Mouse (Mus musculus) forebrain, embryonic 12.5 days (tissue): ENCODE results near the gene Olfr994. TPM values are rescaled to one million over a fixed set of nuclear protein-coding genes. Genes with fewer than 3 reads are reported as not detected.

Source experiments
- ATAC-seq: fragments of 200-750 bp; cut with Nextera tagmentation; 2 replicates; pipeline ENCODE4 v1.8.0; 2017; ENCODE audit warnings: moderate TSS enrichment; ENCODE audit not compliant: low FRiP score
- H3K27ac ChIP-seq: fragments of 300-500 bp; sonication (generic); 2 replicates; pipeline ENCODE4 v1.5.1; 2016; ENCODE audit warnings: mild to moderate bottlenecking
- H3K27me3 ChIP-seq: fragments of 300-500 bp; sonication (generic); 2 replicates; pipeline ENCODE4 v1.6.1; 2016; ENCODE audit warnings: mild to moderate bottlenecking
- H3K36me3 ChIP-seq: fragments of 300-500 bp; sonication (generic); replicated peaks from 2 replicates; pipeline ENCODE4 v1.6.1; 2016; ENCODE audit warnings: mild to moderate bottlenecking
- H3K4me1 ChIP-seq: fragments of 300-500 bp; sonication (generic); 2 replicates; pipeline ENCODE4 v1.6.1; 2016
- H3K4me2 ChIP-seq: fragments of 300-500 bp; sonication (generic); 2 replicates; pipeline ENCODE4 v1.6.1; 2016; ENCODE audit warnings: mild to moderate bottlenecking, moderate library complexity
- H3K4me3 ChIP-seq: fragments of 300-500 bp; sonication (generic); replicated peaks from 2 replicates; pipeline ENCODE4 v1.5.1; 2016; ENCODE audit warnings: mild to moderate bottlenecking
- H3K9ac ChIP-seq: fragments of 300-500 bp; sonication (generic); 2 replicates; pipeline ENCODE4 v1.6.1; 2016; ENCODE audit warnings: mild to moderate bottlenecking
- H3K9me3 ChIP-seq: fragments of 300-500 bp; sonication (generic); 2 replicates; pipeline ENCODE4 v1.6.1; 2016
- WGBS: fragments of 180-500 bp; shearing (Covaris S2); methylation state at CpG from one replicate; pipeline ENCODE4 v1.1.7; 2016; 5-methylcytosine and 5-hydroxymethylcytosine counted together
- polyA plus RNA-seq: library from polyadenylated mRNA; unstranded; fragments of >200 nt; fragmentation: Nextera tagmentation; extraction: Ambion mirVana; gene quantifications from 2 replicates; pipeline ENCODE4 v1.2.1, GENCODE M21; 2016

The Olfr994 gene
- polyA plus RNA-seq: not detected in 2 replicates

DNA sequence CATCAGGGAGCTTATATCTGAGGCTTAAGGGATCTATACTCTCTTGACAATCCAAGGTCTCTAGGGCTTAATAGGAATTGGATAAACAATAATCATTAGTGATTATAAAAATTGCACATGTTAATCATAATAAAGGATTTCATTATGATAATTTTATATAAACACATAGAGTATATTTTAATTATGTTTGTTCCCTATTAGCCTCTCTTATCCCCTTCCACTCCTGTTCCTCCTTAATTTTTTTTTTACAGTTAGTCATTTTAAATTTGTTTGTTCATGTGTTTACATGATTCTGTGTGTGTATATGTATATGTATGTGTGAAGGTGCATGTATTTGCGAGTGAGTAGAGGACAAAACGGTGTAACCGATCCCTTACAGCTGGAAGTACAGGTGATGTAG lies at the start of gene Olfr994:
Gene Olfr994 (minus strand): TSS at position 101 of the 400 bp plus-strand sequence.
- WGBS: 87% methylated on average over 3 of the region's 3 CpGs
- no peak for ATAC-seq
- Histone ChIP-seq H3K4me1 (no peaks in the 10 kb centered on the region), H3K4me3 (no peak within 1 kb of the TSS), H3K27me3 (no peaks in the 10 kb centered on the region), H3K36me3 (no peaks in the 10 kb centered on the region), H3K9ac (no peak within 1 kb of the TSS), H3K27ac (no peak within 1 kb of the TSS), H3K4me2 (no peak within 1 kb of the TSS), H3K9me3 (no peaks in the 10 kb centered on the region)

DNA sequence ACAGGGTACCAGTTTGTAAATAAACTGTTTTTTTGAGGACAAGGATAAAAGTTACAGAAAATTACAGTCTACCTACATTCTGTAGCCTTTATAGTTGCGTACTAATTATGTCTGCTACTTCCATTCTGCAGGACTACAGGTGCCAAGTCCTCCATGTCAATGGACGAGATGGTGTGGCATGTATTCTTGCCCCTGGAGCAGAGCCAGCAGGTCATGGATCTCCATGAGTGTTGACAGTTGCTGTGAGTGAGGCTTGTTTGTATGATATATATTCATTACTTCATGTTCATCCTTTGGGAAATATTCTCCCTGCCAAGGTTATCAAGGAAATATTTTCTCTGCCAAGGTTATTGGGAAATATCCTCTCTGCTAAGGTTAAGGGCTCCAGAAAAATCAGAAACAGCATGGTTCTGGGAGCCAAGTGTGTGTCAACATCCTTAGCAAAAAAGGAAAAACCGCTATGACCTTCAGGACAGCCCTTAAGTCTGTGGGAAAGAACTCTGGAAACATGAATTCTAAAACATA lies 30.6 kb upstream of the Olfr994 start:
- Histone ChIP-seq H3K36me3 (no peaks in the 10 kb centered on the region), H3K9ac (no peak overlapping the region), H3K9me3 (no peaks in the 10 kb centered on the region; the same call in 1 of the 2 replicates), H3K27me3 (no peaks in the 10 kb centered on the region), H3K4me3 (no peak overlapping the region), H3K4me2 (no peak overlapping the region), H3K4me1 (no peaks in the 10 kb centered on the region), H3K27ac (no peak overlapping the region)
- ATAC-seq: no peak
- WGBS: 86% methylated on average over 3 of the region's 3 CpGs

DNA sequence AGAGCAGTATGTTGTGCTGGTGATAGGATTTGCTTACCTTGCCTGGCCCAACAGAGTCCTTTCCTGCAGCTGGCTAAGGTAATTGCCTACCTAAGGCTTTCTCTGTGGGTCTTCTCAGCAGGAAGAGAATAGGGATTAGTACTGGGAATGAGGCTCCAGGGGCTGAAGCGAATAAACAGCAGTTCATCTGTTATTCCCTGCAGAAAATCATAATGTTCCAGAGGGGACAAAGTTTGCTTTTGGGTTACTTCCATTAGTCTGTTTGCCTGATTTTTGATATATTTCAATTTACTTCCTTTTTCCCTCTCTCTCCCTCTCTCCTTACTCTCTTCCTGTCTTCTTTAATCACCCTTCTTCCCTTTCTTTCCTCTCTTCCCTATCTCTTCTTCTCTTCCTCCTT lies 7.3 kb upstream of the Olfr994 start, which contains the start of gene Olfr995:
Gene Olfr995 (minus strand): TSS at position 101 of the 400 bp plus-strand sequence.
- H3K27ac ChIP-seq: no peak within 1 kb of the TSS
- H3K9me3 ChIP-seq: no peaks in the 10 kb centered on the region
- no peaks in the 10 kb centered on the region for H3K4me1 ChIP-seq
- H3K27me3 ChIP-seq: no peaks in the 10 kb centered on the region
- WGBS: 15% methylated on average over 1 of the region's 1 CpGs
- no peak within 1 kb of the TSS for H3K4me3 ChIP-seq
- H3K4me2 ChIP-seq: no peak within 1 kb of the TSS
- H3K9ac ChIP-seq: no peak within 1 kb of the TSS
- no peaks in the 10 kb centered on the region for H3K36me3 ChIP-seq
- no peak for ATAC-seq

DNA sequence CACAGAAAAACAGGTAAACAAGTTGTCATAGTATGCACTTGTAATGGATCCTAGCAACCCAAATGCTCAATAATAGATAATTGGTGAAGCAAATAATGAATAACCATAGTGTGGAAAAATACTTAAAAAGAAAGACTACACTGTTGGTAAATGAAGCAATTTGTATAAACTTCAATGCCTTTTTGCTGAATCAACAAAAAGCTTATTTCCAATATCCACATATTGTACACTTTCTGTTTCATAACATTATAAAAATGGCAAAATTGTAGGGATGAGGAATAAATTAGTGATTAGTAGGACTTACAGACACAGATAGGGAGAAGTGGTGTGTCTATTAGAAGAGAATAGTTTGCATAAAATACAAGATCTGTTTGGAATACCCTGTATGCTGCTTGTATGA lies 6.3 kb upstream of the Olfr994 start:
- H3K36me3 ChIP-seq: no peaks in the 10 kb centered on the region
- no peak overlapping the region for H3K27ac ChIP-seq
- no peak overlapping the region for H3K4me2 ChIP-seq
- ATAC-seq: no peak
- no peak overlapping the region for H3K9ac ChIP-seq
- no peaks in the 10 kb centered on the region for H3K4me1 ChIP-seq
- no peak overlapping the region for H3K4me3 ChIP-seq
- H3K27me3 ChIP-seq: no peaks in the 10 kb centered on the region
- H3K9me3 ChIP-seq: no peaks in the 10 kb centered on the region

DNA sequence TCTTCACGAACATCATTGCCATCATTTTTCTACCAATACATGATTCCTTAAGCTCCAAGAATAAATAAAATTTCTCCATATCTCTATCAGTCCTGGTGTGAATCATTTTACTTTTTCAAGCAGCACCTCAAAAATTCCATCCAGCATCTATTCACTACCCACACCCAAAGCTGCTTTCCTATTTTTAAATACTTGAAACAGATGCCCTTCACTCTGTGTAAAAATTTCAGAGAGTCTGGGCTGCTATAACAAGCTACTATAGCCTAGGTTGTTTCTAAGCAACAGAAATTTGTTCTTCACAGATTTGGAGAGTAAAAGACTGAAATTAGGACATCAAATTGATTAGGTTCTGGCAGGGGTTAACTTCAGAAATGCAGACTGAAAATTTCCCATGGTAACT lies 10.4 kb downstream of the Olfr994 start:
- Histone ChIP-seq H3K36me3 (no peaks in the 10 kb centered on the region), H3K9ac (no peak overlapping the region), H3K4me2 (no peak overlapping the region), H3K27me3 (no peaks in the 10 kb centered on the region), H3K4me3 (no peak overlapping the region), H3K27ac (no peak overlapping the region), H3K4me1 (no peaks in the 10 kb centered on the region), H3K9me3 (no peaks in the 10 kb centered on the region)
- WGBS: 75% methylated on average over 1 of the region's 1 CpGs
- no peak for ATAC-seq

DNA sequence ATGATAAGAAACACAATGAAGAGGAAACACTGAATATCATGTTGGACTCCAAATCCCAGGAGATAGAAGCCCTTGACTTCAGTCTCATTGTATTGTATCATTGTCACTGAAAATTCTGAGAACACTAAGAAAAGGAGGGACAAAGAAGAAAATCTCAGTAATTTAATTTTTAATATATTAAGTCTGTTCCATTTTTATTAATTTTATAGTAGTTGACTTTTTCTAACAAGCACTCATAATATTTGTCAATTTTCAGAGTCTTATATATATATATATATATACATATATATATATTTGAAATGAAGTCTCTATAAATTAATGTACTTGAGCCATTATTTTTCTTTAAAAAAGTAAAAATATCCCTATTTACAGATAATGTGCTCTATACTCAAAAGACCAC lies 21.5 kb downstream of the Olfr994 start, which contains the start of gene Olfr993:
Gene Olfr993 (minus strand): TSS at position 101 of the 400 bp plus-strand sequence.
- no peaks in the 10 kb centered on the region for H3K9me3 ChIP-seq
- H3K4me1 ChIP-seq: no peaks in the 10 kb centered on the region
- no peak for ATAC-seq
- H3K4me2 ChIP-seq: no peak within 1 kb of the TSS
- H3K27ac ChIP-seq: no peak within 1 kb of the TSS
- H3K36me3 ChIP-seq: no peaks in the 10 kb centered on the region
- no peak within 1 kb of the TSS for H3K4me3 ChIP-seq
- H3K9ac ChIP-seq: no peak within 1 kb of the TSS
- no peaks in the 10 kb centered on the region for H3K27me3 ChIP-seq

DNA sequence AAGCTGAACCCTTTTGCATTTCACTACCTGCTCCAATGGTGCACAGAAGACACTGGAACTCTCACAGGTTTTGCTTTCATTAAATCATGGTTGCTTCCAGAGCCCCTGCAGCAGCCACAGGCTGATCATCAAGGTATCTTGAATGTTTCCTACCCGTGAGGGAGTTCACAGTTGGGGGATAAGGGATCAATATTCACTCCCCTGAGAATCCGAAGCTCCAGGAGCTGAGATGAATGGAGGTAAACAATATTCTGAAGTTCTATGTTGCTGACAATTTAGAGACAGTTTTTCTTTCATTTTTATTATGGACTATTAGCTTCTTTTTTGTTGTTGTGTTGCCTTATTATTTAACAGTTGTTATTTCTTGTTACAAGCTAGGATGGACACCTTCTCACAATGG lies 26.9 kb downstream of the Olfr994 start, which contains the start of gene Olfr992:
Gene Olfr992 (minus strand): TSS at position 101 of the 400 bp plus-strand sequence.
- no peak within 1 kb of the TSS for H3K4me3 ChIP-seq
- no peaks in the 10 kb centered on the region for H3K36me3 ChIP-seq
- H3K4me2 ChIP-seq: no peak within 1 kb of the TSS
- 63% methylated on average over 2 of the region's 2 CpGs for WGBS
- H3K27ac ChIP-seq: no peak within 1 kb of the TSS
- no peaks in the 10 kb centered on the region for H3K4me1 ChIP-seq
- no peak for ATAC-seq
- no peak within 1 kb of the TSS for H3K9ac ChIP-seq
- no peaks in the 10 kb centered on the region for H3K9me3 ChIP-seq
- H3K27me3 ChIP-seq: no peaks in the 10 kb centered on the region

Other genes with a start within 250 kb of the Olfr994 start
- gene Lrrc55, start 239.3 kb downstream of the Olfr994 start, polyA plus RNA-seq: 2.8 and 3.1 TPM in 2 replicates
- not detected in 2 replicates for gene Olfr987, start 97.1 kb downstream of the Olfr994 start, polyA plus RNA-seq
- gene Olfr988, start 73.2 kb downstream of the Olfr994 start, polyA plus RNA-seq: not detected in 2 replicates
- gene Olfr992, start 27.0 kb downstream of the Olfr994 start, polyA plus RNA-seq: not detected in 2 replicates
- gene Olfr993, start 21.6 kb downstream of the Olfr994 start, polyA plus RNA-seq: not detected in 2 replicates
- not detected in 2 replicates for gene Olfr995, start 7.2 kb upstream of the Olfr994 start, polyA plus RNA-seq
- gene 4833423E24Rik, start 82.6 kb upstream of the Olfr994 start, polyA plus RNA-seq: not detected in 2 replicates
- not detected in 2 replicates for gene Olfr996, start 142.8 kb upstream of the Olfr994 start, polyA plus RNA-seq
- gene Olfr998, start 152.5 kb upstream of the Olfr994 start, polyA plus RNA-seq: not detected in 2 replicates
- not detected in 2 replicates for gene Olfr1000, start 175.5 kb upstream of the Olfr994 start, polyA plus RNA-seq
- gene Olfr1002, start 214.3 kb upstream of the Olfr994 start, polyA plus RNA-seq: not detected in 2 replicates
- gene Olfr154, start 228.0 kb upstream of the Olfr994 start, polyA plus RNA-seq: not detected in 2 replicates
- not detected in 2 replicates for gene Olfr1006, start 242.3 kb upstream of the Olfr994 start, polyA plus RNA-seq